Mouse (Mus musculus): ENCODE measurements around the gene Ints11.

The Ints11 gene

GRCm38 (mm10) chr4:155869317-155870033 is at the start of gene Ints11, which contains the start of gene Cptp:
Ints11 (plus strand) TSS chr4:155869546.
Cptp (minus strand) TSS chr4:155869440.
- DNase-seq (ENCODE audit: extremely low read depth, insufficient read length, low spot score) = peak; percentile 89

GRCm38 (mm10) chr4:155821025-155821424 is 48.3 kb upstream of the Ints11 start:
- no peak for DNase-seq (ENCODE audit: extremely low read depth, insufficient read length, low spot score)

- no peak for DNase-seq (ENCODE audit: extremely low read depth, insufficient read length, low spot score)
Observed at GRCm38 (mm10) chr4:155823443-155823842, 45.9 kb upstream of the Ints11 start.

GRCm38 (mm10) chr4:155829866-155830265 is 39.5 kb upstream of the Ints11 start:
- DNase-seq (ENCODE audit: extremely low read depth, insufficient read length, low spot score) = no peak

GRCm38 (mm10) chr4:155830596-155830995 is 38.8 kb upstream of the Ints11 start:
- no peak for DNase-seq (ENCODE audit: extremely low read depth, insufficient read length, low spot score)

- DNase-seq (ENCODE audit: extremely low read depth, insufficient read length, low spot score) = peak; percentile 90
Observed at GRCm38 (mm10) chr4:155831205-155831766, 38.1 kb upstream of the Ints11 start, which contains the start of gene Aurkaip1. Aurkaip1 (plus strand) TSS chr4:155831272.

GRCm38 (mm10) chr4:155831831-155832230 is 37.5 kb upstream of the Ints11 start:
- no peak for DNase-seq (ENCODE audit: extremely low read depth, insufficient read length, low spot score)

- DNase-seq (ENCODE audit: extremely low read depth, insufficient read length, low spot score) = no peak
Observed at GRCm38 (mm10) chr4:155832321-155832720, 37.0 kb upstream of the Ints11 start.

GRCm38 (mm10) chr4:155833234-155833633 is 36.1 kb upstream of the Ints11 start:
- no peak for DNase-seq (ENCODE audit: extremely low read depth, insufficient read length, low spot score)

GRCm38 (mm10) chr4:155833836-155834235 is 35.5 kb upstream of the Ints11 start:
- peak; percentile 57 for DNase-seq (ENCODE audit: extremely low read depth, insufficient read length, low spot score)

GRCm38 (mm10) chr4:155837404-155838010 is 31.8 kb upstream of the Ints11 start:
- peak; percentile 71 for DNase-seq (ENCODE audit: extremely low read depth, insufficient read length, low spot score)

- peak; percentile 64 for DNase-seq (ENCODE audit: extremely low read depth, insufficient read length, low spot score)
Observed at GRCm38 (mm10) chr4:155838187-155839153, 30.9 kb upstream of the Ints11 start.

GRCm38 (mm10) chr4:155839483-155839910 is 29.8 kb upstream of the Ints11 start, which contains the start of gene Mxra8:
Mxra8 (plus strand) TSS chr4:155839680.
- DNase-seq (ENCODE audit: extremely low read depth, insufficient read length, low spot score) = peak; percentile 93

- DNase-seq (ENCODE audit: extremely low read depth, insufficient read length, low spot score) = no peak
Observed at GRCm38 (mm10) chr4:155840076-155841002, 29.0 kb upstream of the Ints11 start.

- DNase-seq (ENCODE audit: extremely low read depth, insufficient read length, low spot score) = no peak
Observed at GRCm38 (mm10) chr4:155841003-155841454, 28.3 kb upstream of the Ints11 start.

- DNase-seq (ENCODE audit: extremely low read depth, insufficient read length, low spot score) = no peak
Observed at GRCm38 (mm10) chr4:155841651-155842270, 27.6 kb upstream of the Ints11 start.

- no peak for DNase-seq (ENCODE audit: extremely low read depth, insufficient read length, low spot score)
Observed at GRCm38 (mm10) chr4:155843231-155843630, 26.1 kb upstream of the Ints11 start.

GRCm38 (mm10) chr4:155846871-155847578 is 22.3 kb upstream of the Ints11 start, which contains the start of gene Dvl1:
Dvl1 (plus strand) TSS chr4:155847402.
- peak; percentile 84 for DNase-seq (ENCODE audit: extremely low read depth, insufficient read length, low spot score)
